Mouse (Mus musculus) right cerebral cortex, postnatal 4 days (tissue): ENCODE measurements around the gene Clns1a.

Experiments used
- DNase-seq: peaks from one replicate; pipeline ENCODE4 v3.0.0-alpha.2; 2022

The Clns1a gene

GRCm38 (mm10) chr7:97766406-97767166 is 70.2 kb downstream of the Clns1a start:
- DNase-seq: no peak

- no peak for DNase-seq
Measured at GRCm38 (mm10) chr7:97767841-97768240, 71.4 kb downstream of the Clns1a start.

GRCm38 (mm10) chr7:97769020-97769419 is 72.6 kb downstream of the Clns1a start:
- DNase-seq: no peak
